Mouse (Mus musculus) ES-Bruce4 (cell line): ENCODE data around the gene Zfp282.

ENCODE experiments used
- CTCF ChIP-seq: IDR thresholded peaks from one replicate; pipeline ENCODE4 v1.8.1; 2011; ENCODE audit warnings: low read depth, low read length
- EP300 ChIP-seq: IDR thresholded peaks from 2 replicates; pipeline ENCODE4 v1.6.1; 2011; ENCODE audit warnings: low read depth, low read length; ENCODE audit not compliant: insufficient read depth
- POLR2A ChIP-seq: IDR thresholded peaks from one replicate; pipeline ENCODE4 v1.8.1; 2011; ENCODE audit warnings: low read length; ENCODE audit not compliant: insufficient read depth

DNA sequence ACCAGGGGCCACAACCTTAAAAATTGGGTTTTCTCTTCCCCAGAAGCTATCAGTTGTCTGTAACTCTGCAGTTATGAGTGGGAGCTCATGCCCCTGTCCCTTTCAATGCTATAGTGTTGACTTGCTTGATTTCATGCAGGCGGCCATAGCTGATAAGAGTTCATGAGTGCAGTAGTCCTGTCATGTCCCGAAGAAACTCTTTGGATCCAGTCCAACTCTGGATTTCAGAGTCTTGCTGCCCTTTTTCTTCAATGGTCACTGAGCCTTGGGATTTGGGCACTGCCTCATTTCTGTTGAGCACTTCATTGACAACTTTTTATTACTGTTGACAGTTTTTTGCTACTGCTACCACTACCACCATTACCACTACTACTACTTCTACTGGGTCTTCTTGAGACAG is 39.4 kb upstream of the Zfp282 start:
- TF ChIP-seq CTCF = no peak
- TF ChIP-seq POLR2A = no peak
- TF ChIP-seq EP300 = no peak
